Mouse (Mus musculus) cerebellum, adult 9-11 months (tissue): ENCODE results near the gene Mylip.

ENCODE experiments used
- DNase-seq: peaks from one replicate; pipeline ENCODE4 v3.0.0; 2022

Gene Mylip

DNA sequence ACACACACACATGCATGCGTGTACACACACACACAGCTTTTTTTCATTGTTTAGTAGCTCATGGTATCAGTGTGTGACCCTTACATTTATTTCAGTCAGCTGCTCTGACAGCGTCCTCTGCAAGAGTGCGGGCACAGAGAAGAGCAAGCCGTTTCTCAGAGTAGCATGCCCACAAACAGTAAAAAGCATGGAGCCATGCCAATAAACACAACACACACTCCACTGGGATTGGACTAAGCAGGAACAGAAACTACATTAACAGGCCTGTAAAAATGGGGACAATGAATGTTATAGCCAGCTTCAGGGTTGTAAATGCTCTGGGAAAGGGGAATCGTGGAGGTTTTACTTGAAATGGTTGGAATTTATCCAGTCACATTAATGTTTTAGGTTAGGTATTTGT lies 50.7 kb downstream of the Mylip start:
- no peak for DNase-seq

DNA sequence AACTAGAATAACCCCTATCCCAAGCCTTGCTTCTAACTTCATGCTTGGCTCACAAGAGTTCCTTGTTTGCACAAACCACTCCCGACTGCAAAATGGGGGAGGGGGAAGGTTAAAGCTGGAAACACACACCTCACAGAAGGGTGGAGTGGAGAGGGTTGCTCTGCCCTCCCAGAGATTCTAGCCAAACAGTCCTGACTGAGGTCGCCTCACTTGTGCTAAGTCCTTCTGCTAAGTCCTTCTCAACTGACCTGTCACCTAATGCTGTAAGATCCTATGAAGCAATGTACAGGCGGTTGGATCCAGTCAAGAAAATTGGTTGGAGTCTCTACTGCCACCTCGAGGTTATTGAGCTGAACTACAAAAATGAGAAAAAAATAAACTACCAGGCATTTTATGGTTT lies 52.9 kb downstream of the Mylip start:
- DNase-seq: no peak

- DNase-seq: no peak
Observed at GRCm38 (mm10) chr13:45442918-45443535, 53.5 kb downstream of the Mylip start.

- DNase-seq: no peak
Observed at GRCm38 (mm10) chr13:45444220-45444619, 54.7 kb downstream of the Mylip start.

- no peak for DNase-seq
Observed at GRCm38 (mm10) chr13:45444652-45445051, 55.1 kb downstream of the Mylip start.

DNA sequence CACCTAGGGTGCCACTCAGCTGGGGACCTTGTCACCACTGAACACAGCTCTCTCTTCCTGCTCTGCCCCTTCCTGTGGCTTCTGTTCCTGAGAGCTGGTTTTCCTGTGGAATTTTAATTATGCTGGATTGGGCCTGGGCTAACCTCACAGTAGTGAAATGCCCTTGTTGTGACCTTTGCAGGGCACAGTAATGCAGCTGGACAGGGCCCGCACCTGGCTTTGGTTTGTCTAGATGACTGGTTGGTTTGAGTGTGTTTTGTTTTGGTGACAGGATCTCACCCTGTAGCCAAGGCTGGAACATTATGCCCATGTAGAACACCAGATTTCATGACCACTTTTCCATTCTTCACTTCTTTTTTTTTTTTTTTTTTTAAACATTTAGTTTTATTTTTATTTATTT lies 57.1 kb downstream of the Mylip start:
- DNase-seq: no peak

DNA sequence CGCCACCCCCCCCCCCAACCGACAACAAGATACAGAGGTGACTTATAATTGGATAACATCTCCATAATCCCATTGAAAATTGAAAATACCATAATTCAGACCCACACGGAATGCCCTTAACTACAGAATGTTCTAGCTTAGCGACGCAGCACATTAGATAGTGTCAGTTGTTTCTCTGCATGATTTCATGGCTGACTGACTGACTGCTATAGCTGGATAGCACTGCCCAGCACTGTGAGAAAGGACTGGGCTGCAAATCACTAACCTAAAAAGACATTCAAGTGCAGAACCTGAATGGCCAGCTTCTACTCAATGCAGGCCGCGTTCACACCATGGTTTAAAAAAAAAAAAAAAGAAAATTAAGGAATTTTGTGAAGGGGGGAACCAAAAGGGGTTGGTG lies 62.9 kb downstream of the Mylip start:
- DNase-seq: no peak

DNA sequence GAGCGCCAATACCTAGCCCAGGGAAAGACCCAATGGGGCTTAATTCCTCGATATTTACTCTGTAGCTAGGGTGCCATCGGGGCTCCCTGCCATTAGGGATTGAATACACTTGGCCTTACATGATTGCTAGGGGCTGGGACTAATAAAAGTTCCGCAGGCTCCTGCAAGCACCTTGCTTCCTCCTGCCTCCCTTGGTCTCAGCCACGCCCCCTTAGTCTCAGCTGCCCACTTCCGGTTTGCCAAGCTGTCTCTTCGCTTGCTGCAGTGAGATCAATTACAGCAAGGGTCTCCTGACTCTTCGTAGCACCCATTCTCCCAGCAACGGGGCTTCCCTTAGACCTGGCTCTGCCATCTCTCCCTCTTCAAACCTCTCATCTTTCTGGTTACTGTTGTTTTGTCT lies 63.5 kb downstream of the Mylip start:
- no peak for DNase-seq

DNA sequence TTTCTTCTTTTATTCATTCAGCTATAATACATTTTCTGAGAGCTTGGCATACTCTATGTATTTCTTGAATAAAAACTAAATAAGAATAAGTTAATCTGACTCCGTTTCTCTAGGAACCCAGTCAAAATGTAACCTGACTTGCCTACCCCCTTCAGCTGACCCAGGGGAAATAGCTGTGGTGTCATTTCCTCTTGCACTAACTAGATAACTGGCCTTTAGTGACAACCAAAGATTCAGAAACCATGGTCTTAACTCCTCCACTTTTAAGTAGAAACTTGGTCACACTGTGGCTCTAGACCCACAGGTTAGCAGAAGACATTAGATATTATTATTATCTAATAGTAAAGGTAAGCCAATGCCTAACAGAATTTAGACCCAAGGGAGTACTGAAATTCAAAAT lies 64.5 kb downstream of the Mylip start:
- DNase-seq: no peak

GRCm38 (mm10) chr13:45454641-45455040 lies 65.1 kb downstream of the Mylip start:
- DNase-seq: no peak

DNA sequence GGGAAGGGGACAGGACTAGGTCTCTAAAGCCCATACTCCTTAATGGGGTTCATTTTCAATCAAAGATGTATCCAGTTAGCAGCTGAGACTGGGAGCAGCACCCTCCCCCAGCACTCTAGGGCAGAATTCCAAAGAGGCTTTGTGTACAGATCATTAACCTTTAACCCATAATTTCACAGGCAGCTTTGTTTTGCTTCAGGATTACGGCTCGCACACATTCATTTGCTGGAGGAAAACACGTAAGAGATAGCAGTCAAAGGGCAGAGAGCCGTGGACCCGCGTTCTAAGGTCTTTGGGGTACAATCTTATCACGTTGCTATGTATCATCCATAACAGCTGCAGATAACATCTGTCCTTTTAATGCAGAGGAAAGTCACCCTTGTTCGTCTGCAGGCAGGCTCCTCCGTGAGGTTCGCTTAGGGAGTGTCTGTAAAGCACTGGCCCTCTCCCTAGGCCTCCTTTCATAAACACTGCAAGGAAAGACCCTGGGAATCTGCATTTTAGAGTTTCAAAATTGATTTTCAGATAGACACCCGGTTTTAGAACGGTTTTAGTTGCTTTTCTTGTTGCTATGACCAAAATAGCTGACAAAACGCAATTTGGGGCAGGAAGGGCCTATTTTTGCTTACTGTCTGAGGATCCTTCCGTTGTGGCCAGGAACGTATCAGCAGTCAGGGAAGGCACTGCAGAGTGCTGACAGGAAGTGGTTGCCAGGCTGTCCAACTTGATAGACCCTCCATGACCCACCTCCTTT lies 65.7 kb downstream of the Mylip start:
- no peak for DNase-seq

DNA sequence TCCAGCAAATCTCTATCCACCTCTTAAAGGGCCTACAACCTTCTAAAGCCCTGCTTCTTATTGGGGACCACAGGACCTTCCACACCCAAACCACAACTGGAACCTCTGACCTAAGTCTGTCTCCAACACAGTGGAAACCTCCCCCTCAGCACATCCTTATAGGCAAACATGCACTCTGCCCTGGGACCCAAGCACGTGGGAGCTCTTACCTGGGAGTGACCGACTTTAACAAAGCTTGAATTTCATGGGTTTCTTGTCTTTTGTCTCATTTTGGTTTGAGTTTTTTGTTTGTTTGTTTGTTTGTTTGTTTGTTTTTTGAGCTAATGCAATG lies 66.3 kb downstream of the Mylip start:
- no peak for DNase-seq

DNA sequence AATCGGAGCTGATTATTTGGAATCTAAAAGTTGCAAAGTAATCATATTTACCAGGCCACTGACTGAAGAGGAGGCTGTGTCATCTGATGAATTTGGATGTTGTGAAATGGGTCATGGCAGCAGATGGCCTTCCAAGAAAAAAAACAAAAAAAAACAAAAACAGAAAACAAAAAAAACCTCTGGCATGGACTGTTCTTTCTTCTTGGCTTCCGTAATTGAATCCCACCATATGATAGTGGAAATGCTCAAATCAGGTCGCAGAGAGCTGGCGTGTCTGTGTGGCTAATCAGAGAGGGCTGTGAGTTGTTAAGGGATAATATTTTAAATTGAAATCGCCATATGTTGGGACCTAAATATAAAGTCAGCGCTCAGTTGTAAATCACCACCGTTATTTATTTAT lies 67.9 kb downstream of the Mylip start:
- peak; percentile 48 for DNase-seq

- no peak for DNase-seq
Observed at GRCm38 (mm10) chr13:45460177-45460576, 70.6 kb downstream of the Mylip start.

DNA sequence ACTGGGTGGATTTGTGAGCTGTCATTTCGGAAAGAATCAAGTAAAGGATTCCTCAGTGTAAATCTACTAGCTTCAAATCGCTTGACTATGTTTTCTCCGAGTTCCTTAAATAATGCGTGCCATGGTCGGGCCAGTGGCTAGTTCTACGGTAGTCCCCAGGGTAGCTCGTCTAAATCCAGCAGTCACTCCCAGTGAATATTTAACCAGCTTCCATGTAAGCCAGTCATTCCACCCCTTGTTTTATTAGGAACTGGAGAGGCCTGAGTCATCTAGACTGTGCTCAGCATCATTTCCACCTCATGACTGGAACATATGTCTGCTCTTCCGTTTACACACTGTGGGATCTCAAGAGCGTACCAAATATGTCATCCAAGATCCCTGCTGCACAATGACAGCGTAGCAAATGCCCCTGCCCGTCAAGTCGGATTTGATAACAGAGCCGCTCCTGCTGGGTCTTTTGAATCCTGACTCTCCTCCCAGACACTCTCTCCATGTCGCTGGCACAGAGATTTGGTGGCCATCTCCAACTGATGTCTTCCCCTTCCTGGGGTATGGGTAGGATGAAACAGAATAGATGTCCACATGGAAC lies 71.9 kb downstream of the Mylip start:
- peak; percentile 92 for DNase-seq
